Mouse (Mus musculus) heart, embryonic 12.5 days (tissue): ENCODE results near the gene Zfp78. TPM values are rescaled to one million over a fixed set of nuclear protein-coding genes. Genes with fewer than 3 reads are reported as not detected.

ENCODE experiments used
- ATAC-seq: fragments of 200-750 bp; cut with Nextera tagmentation; 2 replicates; pipeline ENCODE4 v1.8.0; 2017; ENCODE audit warnings: moderate TSS enrichment, moderate library complexity; ENCODE audit not compliant: insufficient number of reproducible peaks, low FRiP score
- H3K27ac ChIP-seq: fragments of 300-500 bp; sonication (generic); 2 replicates; pipeline ENCODE4 v1.5.1; 2016; ENCODE audit warnings: mild to moderate bottlenecking, moderate library complexity; ENCODE audit not compliant: poor library complexity, severe bottlenecking
- H3K27me3 ChIP-seq: fragments of 300-500 bp; sonication (generic); replicated peaks from 2 replicates; pipeline ENCODE4 v1.6.1; 2016; ENCODE audit warnings: mild to moderate bottlenecking, moderate library complexity
- H3K36me3 ChIP-seq: fragments of 300-500 bp; sonication (generic); 2 replicates; pipeline ENCODE4 v1.6.1; 2016; ENCODE audit warnings: mild to moderate bottlenecking, moderate library complexity
- H3K4me1 ChIP-seq: fragments of 300-500 bp; sonication (generic); replicated peaks from 2 replicates; pipeline ENCODE4 v1.6.1; 2016; ENCODE audit warnings: mild to moderate bottlenecking
- H3K4me2 ChIP-seq: fragments of 300-500 bp; sonication (generic); 2 replicates; pipeline ENCODE4 v1.6.1; 2016; ENCODE audit warnings: mild to moderate bottlenecking, moderate library complexity
- H3K4me3 ChIP-seq: fragments of 300-500 bp; sonication (generic); 2 replicates; pipeline ENCODE4 v1.5.1; 2016; ENCODE audit warnings: mild to moderate bottlenecking
- H3K9ac ChIP-seq: fragments of 300-500 bp; sonication (generic); 2 replicates; pipeline ENCODE4 v1.6.1; 2016; ENCODE audit warnings: mild to moderate bottlenecking, moderate library complexity
- H3K9me3 ChIP-seq: fragments of 300-500 bp; sonication (generic); replicated peaks from 2 replicates; pipeline ENCODE4 v1.6.1; 2016; ENCODE audit warnings: mild to moderate bottlenecking, moderate library complexity
- WGBS: fragments of 180-500 bp; shearing (Covaris S2); methylation state at CpG from one replicate; pipeline ENCODE4 v1.1.7; 2016; 5-methylcytosine and 5-hydroxymethylcytosine counted together
- polyA plus RNA-seq: library from polyadenylated mRNA; unstranded; fragments of >200 nt; fragmentation: Nextera tagmentation; extraction: Ambion mirVana; gene quantifications from 2 replicates; pipeline ENCODE4 v1.2.1, GENCODE M21; 2016

Zfp78 gene
- polyA plus RNA-seq, 1 experiment from 2014 or later, result 1.4 TPM

DNA sequence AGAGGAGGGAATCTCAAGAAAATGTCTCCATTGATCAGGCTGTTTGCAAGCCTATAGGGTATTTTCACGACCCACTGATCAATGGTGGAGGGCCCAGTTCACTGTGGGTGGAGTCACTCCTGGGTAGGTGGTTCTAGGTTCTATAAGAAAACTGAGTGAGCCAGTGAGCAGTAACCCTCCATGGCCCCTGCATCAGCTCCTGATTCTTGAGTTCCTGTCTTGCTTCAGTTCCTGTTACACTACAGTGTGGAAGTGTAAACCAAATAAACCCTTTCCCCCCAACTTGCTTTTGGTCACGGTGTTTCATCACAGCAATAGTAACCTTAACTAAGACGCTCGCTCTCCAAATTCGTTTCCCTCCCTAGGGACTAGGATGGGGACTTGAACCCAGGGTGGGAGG, 25.9 kb downstream of the Zfp78 start:
- H3K4me2 ChIP-seq, result no peak overlapping the region
- no peaks in the 10 kb centered on the region for H3K27me3 ChIP-seq
- peaks cover 59% of the 10 kb centered on the region for H3K36me3 ChIP-seq
- H3K9me3 ChIP-seq, result 0 out of 2 replicates have a peak, but pooled peaks cover 7% of the 10 kb centered on the region
- ATAC-seq, result no peak
- no peak overlapping the region for H3K9ac ChIP-seq
- H3K4me1 ChIP-seq, result peaks cover 3% of the 10 kb centered on the region
- 79% methylated on average over 5 of the region's 5 CpGs for WGBS
- H3K4me3 ChIP-seq, result no peak overlapping the region
- no peak overlapping the region for H3K27ac ChIP-seq

DNA sequence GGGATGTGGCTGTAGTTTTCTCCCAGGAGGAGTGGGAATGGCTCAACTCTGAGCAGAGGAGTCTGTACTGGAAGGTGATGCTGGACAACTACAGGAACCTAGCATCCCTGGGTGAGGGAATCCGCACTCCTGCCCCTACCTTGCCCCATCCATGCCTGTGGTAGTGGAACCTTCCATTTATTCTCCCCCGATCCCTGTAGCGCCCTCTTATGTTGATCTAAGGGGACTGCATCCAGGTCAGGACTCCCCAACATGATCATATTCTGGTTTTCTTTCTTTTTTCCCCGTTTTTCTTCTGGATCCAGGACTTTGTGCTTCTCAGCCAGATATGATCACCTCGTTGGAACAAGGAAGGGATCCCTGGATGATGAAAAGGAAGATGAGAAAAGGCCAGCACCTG, 26.4 kb downstream of the Zfp78 start:
- Histone ChIP-seq H3K4me1 (no peaks in the 10 kb centered on the region), H3K27me3 (no peaks in the 10 kb centered on the region), H3K36me3 (peaks cover 64% of the 10 kb centered on the region), H3K4me2 (no peak overlapping the region), H3K4me3 (no peak overlapping the region), H3K27ac (no peak overlapping the region), H3K9ac (no peak overlapping the region), H3K9me3 (0 out of 2 replicates have a peak, but pooled peaks cover 9% of the 10 kb centered on the region)
- ATAC-seq, result no peak
- WGBS, result 64% methylated on average over 5 of the region's 5 CpGs

DNA sequence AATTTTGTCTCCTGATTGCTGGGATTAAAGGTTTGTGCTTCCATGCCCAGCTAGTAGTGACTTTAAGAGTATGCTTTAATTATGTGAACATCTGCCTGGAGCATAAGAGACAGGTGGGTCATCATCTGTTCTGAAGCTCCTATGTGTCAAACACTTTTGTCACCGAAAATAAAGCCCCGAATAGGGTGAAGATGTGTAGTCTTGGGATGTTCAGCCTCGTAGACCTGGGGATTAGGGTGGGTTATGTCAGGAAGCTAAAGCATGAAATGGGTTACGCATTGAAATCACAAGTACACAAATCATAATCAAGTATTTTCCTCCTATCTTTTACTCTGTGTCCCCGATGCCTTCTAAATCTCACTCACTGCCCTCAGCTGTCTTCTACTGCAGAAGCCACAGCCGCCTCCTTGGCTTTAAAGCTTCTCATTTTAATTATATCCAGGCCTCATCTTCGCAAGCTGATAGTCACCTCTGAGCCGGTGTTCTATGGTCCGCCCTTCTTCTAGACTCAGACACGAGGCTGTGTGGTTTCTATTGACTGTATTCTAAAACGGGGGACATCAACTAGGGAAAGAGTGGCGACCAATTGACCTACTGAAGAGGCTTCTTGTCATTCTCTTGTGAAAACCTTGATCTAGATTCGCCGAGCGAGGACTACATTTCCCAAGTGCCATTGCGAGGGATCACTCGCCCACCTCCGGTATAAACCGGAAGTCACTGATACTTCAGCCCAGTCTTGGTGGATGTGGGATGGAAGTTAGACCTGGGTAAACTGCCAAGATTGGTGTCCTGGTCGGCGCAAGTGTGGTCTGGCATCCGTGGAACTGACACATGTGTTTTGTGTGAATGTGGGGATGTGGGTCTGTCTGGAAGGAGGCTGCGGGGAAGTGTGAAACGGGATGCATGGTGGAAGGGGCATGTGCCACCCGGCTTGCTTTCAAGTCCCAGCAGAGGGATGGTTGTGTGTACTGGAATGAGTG, 35.2 kb downstream of the Zfp78 start, which contains the start of gene Smim17:
Smim17 (plus strand) TSS at position 720 of the 980 bp plus-strand sequence.
- Histone ChIP-seq H3K36me3 (peaks cover 26% of the 10 kb centered on the region), H3K27ac (no peak within 1 kb of the TSS), H3K4me2 (peak within 1 kb of the TSS; percentile 77), H3K9ac (peak within 1 kb of the TSS; percentile 62; the same call in 1 of the 2 replicates), H3K27me3 (no peaks in the 10 kb centered on the region), H3K4me1 (no peaks in the 10 kb centered on the region; the same call in 1 of the 2 replicates), H3K9me3 (0 out of 2 replicates have a peak, but pooled peaks cover 3% of the 10 kb centered on the region), H3K4me3 (peak within 1 kb of the TSS; percentile 54)
- ATAC-seq, result peak; percentile 77; the same call in 1 of the 2 replicates
- 27% methylated on average over 25 of the region's 25 CpGs for WGBS

DNA sequence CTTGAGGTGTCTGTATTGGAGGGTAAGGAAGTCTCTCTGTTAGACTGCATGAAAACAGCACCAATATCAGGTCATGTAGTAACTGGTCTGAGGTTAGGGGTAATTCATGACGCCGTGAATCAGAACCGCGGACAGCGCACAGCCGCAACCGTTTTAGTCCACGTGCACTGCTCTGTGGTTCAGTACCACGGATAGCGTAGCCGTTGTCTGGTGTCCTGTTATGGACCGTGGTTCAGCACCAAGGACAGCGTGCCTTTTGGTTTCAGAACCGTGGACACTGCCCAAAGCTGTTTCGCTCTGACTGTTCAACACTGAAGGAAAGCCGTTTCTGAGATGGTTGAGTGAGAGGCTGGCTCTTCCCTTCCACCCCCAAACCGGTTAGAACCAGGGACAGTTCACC, 47.0 kb downstream of the Zfp78 start, which contains the start of gene Gm20715:
Gm20715 (plus strand) TSS at position 235 of the 400 bp plus-strand sequence.
- Histone ChIP-seq H3K36me3 (no peaks in the 10 kb centered on the region), H3K4me1 (no peaks in the 10 kb centered on the region), H3K27ac (no peak within 1 kb of the TSS), H3K9ac (no peak within 1 kb of the TSS), H3K4me2 (no peak within 1 kb of the TSS), H3K4me3 (no peak within 1 kb of the TSS), H3K9me3 (0 out of 2 replicates have a peak, but pooled peaks cover 4% of the 10 kb centered on the region), H3K27me3 (peaks cover 7% of the 10 kb centered on the region)
- WGBS, result under 1% methylated on average over 17 of the region's 17 CpGs
- ATAC-seq, result peak; percentile 91

DNA sequence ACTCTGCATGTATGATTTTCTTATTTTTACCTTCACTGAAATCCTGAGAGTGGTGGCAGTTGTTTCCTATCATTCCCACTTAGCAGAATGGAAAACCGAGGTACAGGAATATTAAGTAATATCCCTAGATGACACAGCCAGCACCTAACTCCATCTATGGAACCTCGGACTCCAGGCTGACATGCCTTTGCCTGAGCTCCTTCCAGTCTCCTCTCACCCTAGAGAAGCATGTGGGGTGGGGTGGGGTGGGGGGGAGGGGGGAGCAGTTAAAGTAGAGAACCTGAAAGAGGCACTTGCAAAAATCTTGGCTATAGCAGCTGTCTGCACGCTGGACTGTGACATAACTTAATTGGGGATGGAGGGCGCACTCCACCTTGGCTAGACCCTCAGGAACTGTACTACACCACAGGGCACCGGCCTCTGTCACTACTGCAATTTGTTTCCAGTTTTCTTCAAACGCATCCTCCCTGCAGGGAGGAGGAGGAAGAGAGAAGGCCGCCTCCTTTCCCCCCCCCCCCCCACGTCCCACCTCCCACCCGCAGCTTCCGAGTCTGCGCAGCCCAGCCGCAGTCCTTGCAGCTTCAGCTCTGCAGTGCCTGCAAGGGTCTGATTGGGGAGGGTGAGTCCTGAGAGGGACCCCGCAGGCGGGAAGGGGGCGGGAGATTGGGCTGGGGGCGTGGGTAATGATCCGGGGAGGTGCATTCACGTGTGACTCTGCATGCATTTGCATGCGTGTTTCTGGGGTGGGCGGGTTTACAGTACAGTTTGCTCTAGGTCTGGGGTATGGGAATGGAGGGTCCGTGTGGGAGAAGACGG, 51.8 kb downstream of the Zfp78 start:
- Histone ChIP-seq H3K9me3 (0 out of 2 replicates have a peak, but pooled peaks cover 4% of the 10 kb centered on the region), H3K4me3 (no peak overlapping the region), H3K4me1 (no peaks in the 10 kb centered on the region), H3K27ac (no peak overlapping the region), H3K27me3 (peaks cover 18% of the 10 kb centered on the region), H3K4me2 (no peak overlapping the region), H3K36me3 (no peaks in the 10 kb centered on the region), H3K9ac (no peak overlapping the region)
- 6% methylated on average over 22 of the region's 22 CpGs for WGBS
- ATAC-seq, result no peak

DNA sequence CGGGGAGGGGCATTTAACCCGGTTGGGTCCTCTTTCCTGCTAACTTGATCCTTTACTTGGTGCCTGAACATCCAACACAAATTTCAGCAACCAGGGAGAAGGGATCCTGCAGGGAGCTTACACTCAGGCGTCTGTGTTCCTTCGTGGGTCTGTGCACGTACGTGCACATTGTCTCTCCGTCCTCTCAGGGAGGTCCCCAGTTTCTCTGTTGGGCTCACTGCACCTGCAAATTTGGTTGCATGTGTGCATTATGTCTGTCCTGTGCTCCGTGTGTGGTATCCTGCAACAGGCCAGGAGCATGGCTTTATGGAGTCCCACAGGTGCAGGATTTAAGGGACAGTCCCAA, 52.3 kb downstream of the Zfp78 start:
- no peak for ATAC-seq
- WGBS, result 19% methylated on average over 8 of the region's 8 CpGs
- H3K9me3 ChIP-seq, result 0 out of 2 replicates have a peak, but pooled peaks cover 4% of the 10 kb centered on the region
- no peak overlapping the region for H3K9ac ChIP-seq
- H3K27ac ChIP-seq, result no peak overlapping the region
- no peak overlapping the region for H3K4me3 ChIP-seq
- no peak overlapping the region for H3K4me2 ChIP-seq
- no peaks in the 10 kb centered on the region for H3K4me1 ChIP-seq
- no peaks in the 10 kb centered on the region for H3K36me3 ChIP-seq
- H3K27me3 ChIP-seq, result peaks cover 18% of the 10 kb centered on the region

DNA sequence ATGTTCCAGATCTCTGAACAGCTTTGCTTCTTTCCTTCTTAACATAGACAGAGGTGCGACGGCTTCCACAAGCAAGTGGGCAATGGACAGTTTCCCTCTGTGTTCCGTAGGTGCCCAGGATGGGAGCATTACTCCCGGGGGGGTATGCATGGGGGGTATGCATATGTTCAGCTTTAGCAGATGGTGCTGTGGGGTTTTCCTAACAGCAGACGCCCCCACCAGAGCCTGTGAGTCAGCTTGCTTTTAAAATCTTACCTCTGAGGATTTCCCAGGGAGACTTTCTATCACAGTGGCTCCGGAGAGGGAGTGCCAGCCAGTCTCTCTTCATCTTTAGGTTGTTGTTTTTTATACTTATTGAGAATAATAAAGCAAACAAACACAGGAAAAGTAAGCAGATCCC, 56.8 kb downstream of the Zfp78 start:
- 70% methylated on average over 6 of the region's 6 CpGs for WGBS

DNA sequence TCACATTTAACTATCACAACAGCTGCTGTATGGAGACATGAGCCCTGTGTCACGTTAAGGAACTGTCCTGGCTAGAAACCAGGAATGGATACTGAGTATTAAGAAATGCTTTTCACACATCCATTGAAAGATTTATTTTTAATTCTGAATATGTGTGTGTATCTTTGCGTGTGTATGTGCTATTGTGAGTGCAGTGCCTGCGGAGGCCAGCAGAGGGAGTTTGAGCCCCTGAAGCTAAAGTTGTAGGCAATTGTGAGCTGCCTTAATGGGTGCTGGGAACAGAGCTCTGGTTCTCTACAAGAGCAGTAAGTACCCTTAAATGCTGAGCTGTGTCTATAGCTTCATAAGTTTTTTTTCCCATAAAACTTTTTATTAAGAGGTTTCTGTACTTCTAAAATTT, 66.3 kb downstream of the Zfp78 start:
- 77% methylated on average over 3 of the region's 3 CpGs for WGBS
- H3K4me3 ChIP-seq, result no peak overlapping the region
- no peak overlapping the region for H3K27ac ChIP-seq
- H3K27me3 ChIP-seq, result no peaks in the 10 kb centered on the region
- H3K4me1 ChIP-seq, result no peaks in the 10 kb centered on the region
- H3K9ac ChIP-seq, result no peak overlapping the region
- no peaks in the 10 kb centered on the region for H3K36me3 ChIP-seq
- no peak overlapping the region for H3K4me2 ChIP-seq
- peaks cover 18% of the 10 kb centered on the region for H3K9me3 ChIP-seq
- ATAC-seq, result no peak

More for the DNA sequence above, 56.8 kb downstream of the Zfp78 start:
- peaks cover 12% of the 10 kb centered on the region for H3K27me3 ChIP-seq
- H3K36me3 ChIP-seq, result no peaks in the 10 kb centered on the region
- H3K4me3 ChIP-seq, result no peak overlapping the region
- no peak overlapping the region for H3K4me2 ChIP-seq
- no peak for ATAC-seq
- H3K9ac ChIP-seq, result no peak overlapping the region
- no peak overlapping the region for H3K27ac ChIP-seq
- peaks cover 3% of the 10 kb centered on the region; the same call in 1 of the 2 replicates for H3K9me3 ChIP-seq
- no peaks in the 10 kb centered on the region for H3K4me1 ChIP-seq

DNA sequence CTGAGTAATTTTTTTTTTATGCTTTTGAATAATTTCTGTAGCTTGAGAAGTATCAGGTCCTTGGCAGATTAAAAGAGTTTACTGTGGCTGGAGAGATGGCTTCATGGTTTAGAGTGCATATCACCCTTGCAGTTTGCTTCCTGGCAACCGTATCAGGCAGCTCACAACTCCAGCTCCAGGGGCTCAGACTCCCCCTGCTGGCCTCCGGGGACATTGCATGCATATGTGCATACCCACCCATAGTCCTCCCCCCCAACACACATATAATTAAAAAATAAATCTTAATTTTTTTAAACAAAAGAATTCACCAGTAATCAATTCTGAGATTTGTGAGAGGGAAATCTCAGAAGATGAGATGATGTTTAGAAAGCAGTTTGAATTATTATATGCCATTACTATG, 67.3 kb downstream of the Zfp78 start:
- no peak for ATAC-seq
- H3K9ac ChIP-seq, result no peak overlapping the region
- no peak overlapping the region for H3K27ac ChIP-seq
- H3K9me3 ChIP-seq, result peaks cover 18% of the 10 kb centered on the region
- no peak overlapping the region for H3K4me3 ChIP-seq
- H3K4me1 ChIP-seq, result no peaks in the 10 kb centered on the region
- H3K4me2 ChIP-seq, result no peak overlapping the region
- no peaks in the 10 kb centered on the region for H3K36me3 ChIP-seq
- H3K27me3 ChIP-seq, result no peaks in the 10 kb centered on the region
- 38% methylated on average over 2 of the region's 2 CpGs for WGBS
